Mouse (Mus musculus): Measurements from ENCODE around the gene Kifap3. TPM values are rescaled to one million over a fixed set of nuclear protein-coding genes. Genes with fewer than 3 reads are reported as not detected.
A peak's percentile ranks its signal among the peaks of the same experiment; 100 is the strongest.
"Not testable (repeated sequence)": the region's sequence is repeated elsewhere in the genome, so short reads cannot be mapped to it uniquely, and the experiment has no call there.

Kifap3 gene
- 0.02 and 0.06 TPM in 2 replicates for polyA plus RNA-seq (2012)

- Histone ChIP-seq H3K4me3 (replicated peaks) (peak within 1 kb of the TSS; percentile 67), H3K4me1 (ENCODE audit: control insufficient read depth) (peaks cover 11% of the 10 kb centered on the region), H3K36me3 (ENCODE audit: control insufficient read depth) (no peaks in the 10 kb centered on the region), H3K27me3 (ENCODE audit: control insufficient read depth) (no peaks in the 10 kb centered on the region), H3K9me3 (ENCODE audit: control insufficient read depth, low read length) (0 out of 2 replicates have a peak, but pooled peaks cover 2% of the 10 kb centered on the region)
- TF ChIP-seq TAL1 (IDR thresholded peaks at IDR 0.05; ENCODE audit: low read length) (no peak), GATA1 (IDR thresholded peaks at IDR 0.05; ENCODE audit: low read length) (no peak)
Measured at GRCm38 (mm10) chr1:163779336-163780115, at the start of gene Kifap3. Gene Kifap3, plus strand, starts transcription at chr1:163779583.

GRCm38 (mm10) chr1:163731166-163731565, 48.2 kb upstream of the Kifap3 start:
- not testable (repeated sequence) for H3K4me3 ChIP-seq (replicated peaks); H3K4me1 ChIP-seq (ENCODE audit: control insufficient read depth); H3K27me3 ChIP-seq (ENCODE audit: control insufficient read depth); H3K36me3 ChIP-seq (ENCODE audit: control insufficient read depth)
- peaks cover 21% of the 10 kb centered on the region for H3K9me3 ChIP-seq (ENCODE audit: control insufficient read depth, low read length)

GRCm38 (mm10) chr1:163736441-163737238, 42.7 kb upstream of the Kifap3 start:
- H3K36me3 ChIP-seq (ENCODE audit: control insufficient read depth) = no peaks in the 10 kb centered on the region
- H3K9me3 ChIP-seq (ENCODE audit: control insufficient read depth, low read length) = peaks cover 7% of the 10 kb centered on the region
- H3K4me1 ChIP-seq (ENCODE audit: control insufficient read depth) = no peaks in the 10 kb centered on the region
- no peak overlapping the region for H3K4me3 ChIP-seq (replicated peaks)
- no peaks in the 10 kb centered on the region for H3K27me3 ChIP-seq (ENCODE audit: control insufficient read depth)
- no peak for TF ChIP-seq TAL1 (IDR thresholded peaks at IDR 0.05; ENCODE audit: low read length)
- no peak for TF ChIP-seq GATA1 (IDR thresholded peaks at IDR 0.05; ENCODE audit: low read length)

- Histone ChIP-seq H3K4me3 (replicated peaks) (no peak overlapping the region), H3K9me3 (ENCODE audit: control insufficient read depth, low read length) (peaks cover 2% of the 10 kb centered on the region), H3K36me3 (ENCODE audit: control insufficient read depth) (no peaks in the 10 kb centered on the region), H3K27me3 (ENCODE audit: control insufficient read depth) (no peaks in the 10 kb centered on the region), H3K4me1 (ENCODE audit: control insufficient read depth) (no peaks in the 10 kb centered on the region)
- TF ChIP-seq GATA1 (IDR thresholded peaks at IDR 0.05; ENCODE audit: low read length) (no peak), TAL1 (IDR thresholded peaks at IDR 0.05; ENCODE audit: low read length) (no peak)
Measured at GRCm38 (mm10) chr1:163737239-163737533, 42.2 kb upstream of the Kifap3 start.

- Histone ChIP-seq H3K4me1 (ENCODE audit: control insufficient read depth) (no peaks in the 10 kb centered on the region), H3K27me3 (ENCODE audit: control insufficient read depth) (no peaks in the 10 kb centered on the region), H3K36me3 (ENCODE audit: control insufficient read depth) (no peaks in the 10 kb centered on the region), H3K9me3 (ENCODE audit: control insufficient read depth, low read length) (no peaks in the 10 kb centered on the region), H3K4me3 (replicated peaks) (no peak overlapping the region)
- no peak for TF ChIP-seq TAL1 (IDR thresholded peaks at IDR 0.05; ENCODE audit: low read length)
- TF ChIP-seq GATA1 (IDR thresholded peaks at IDR 0.05; ENCODE audit: low read length) = no peak
Measured at GRCm38 (mm10) chr1:163751360-163751992, 27.9 kb upstream of the Kifap3 start.

- H3K4me3 ChIP-seq (replicated peaks) = no peak overlapping the region
- no peaks in the 10 kb centered on the region for H3K4me1 ChIP-seq (ENCODE audit: control insufficient read depth)
- TF ChIP-seq TAL1 (IDR thresholded peaks at IDR 0.05; ENCODE audit: low read length) = no peak
- no peak for TF ChIP-seq GATA1 (IDR thresholded peaks at IDR 0.05; ENCODE audit: low read length)
Measured at GRCm38 (mm10) chr1:163757462-163758207, 21.7 kb upstream of the Kifap3 start.

GRCm38 (mm10) chr1:163783577-163783976, 4.2 kb downstream of the Kifap3 start:
- H3K4me3 ChIP-seq (replicated peaks); H3K9me3 ChIP-seq (ENCODE audit: control insufficient read depth, low read length): not testable (repeated sequence)
- peaks cover 11% of the 10 kb centered on the region for H3K4me1 ChIP-seq (ENCODE audit: control insufficient read depth)

More at GRCm38 (mm10) chr1:163757462-163758207, 21.7 kb upstream of the Kifap3 start:
- H3K36me3 ChIP-seq (ENCODE audit: control insufficient read depth) = no peaks in the 10 kb centered on the region
- H3K9me3 ChIP-seq (ENCODE audit: control insufficient read depth, low read length) = no peaks in the 10 kb centered on the region
- no peaks in the 10 kb centered on the region for H3K27me3 ChIP-seq (ENCODE audit: control insufficient read depth)

GRCm38 (mm10) chr1:163821365-163821764, 42.0 kb downstream of the Kifap3 start:
- Histone ChIP-seq H3K36me3 (ENCODE audit: control insufficient read depth) (no peaks in the 10 kb centered on the region), H3K4me1 (ENCODE audit: control insufficient read depth) (no peaks in the 10 kb centered on the region), H3K9me3 (ENCODE audit: control insufficient read depth, low read length) (no peaks in the 10 kb centered on the region), H3K27me3 (ENCODE audit: control insufficient read depth) (no peaks in the 10 kb centered on the region), H3K4me3 (replicated peaks) (no peak overlapping the region)
- TF ChIP-seq TAL1 (IDR thresholded peaks at IDR 0.05; ENCODE audit: low read length) = no peak
- no peak for TF ChIP-seq GATA1 (IDR thresholded peaks at IDR 0.05; ENCODE audit: low read length)

More at GRCm38 (mm10) chr1:163783577-163783976, 4.2 kb downstream of the Kifap3 start:
- H3K36me3 ChIP-seq (ENCODE audit: control insufficient read depth); H3K27me3 ChIP-seq (ENCODE audit: control insufficient read depth): not testable (repeated sequence)

All from erythroblast, embryonic 14.5 days (primary cell).